Mouse (Mus musculus): ENCODE measurements at regions not wholly inside any gene's neighbourhood (a gene's known extent, or its start where the extent isn't known, plus 50 kb on each side); places are given as distances from the start of the nearest gene placed in this dataset.

DNA sequence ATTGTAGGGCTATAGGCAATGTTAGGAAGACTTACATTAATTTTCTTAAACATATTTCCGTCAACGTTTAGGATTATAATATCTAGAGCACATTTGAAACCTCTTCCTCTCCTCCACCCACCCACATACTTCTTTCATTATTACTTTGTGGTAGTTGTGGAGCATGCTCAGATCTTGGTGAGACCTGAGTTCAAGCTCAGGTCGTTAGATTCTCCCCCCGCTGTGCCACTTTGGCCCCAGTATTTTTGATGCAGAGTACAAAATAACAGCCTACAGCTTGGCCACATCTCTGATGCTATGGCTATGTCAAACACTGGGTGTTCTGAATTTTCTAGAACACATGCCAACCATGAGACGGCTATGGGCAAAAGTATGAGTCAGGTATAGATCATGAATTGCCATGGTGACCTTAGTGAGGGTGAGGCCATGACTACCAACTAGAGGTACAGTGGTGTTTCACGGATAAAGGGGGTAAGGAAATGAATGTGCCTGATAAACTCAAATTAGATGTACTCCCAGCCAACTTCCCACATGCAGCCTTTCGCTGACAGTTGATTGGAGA lies 68.5 kb upstream of the H2afz start:
- DNase-seq (ENCODE audit: low read depth, low spot score): peak; percentile 24

DNA sequence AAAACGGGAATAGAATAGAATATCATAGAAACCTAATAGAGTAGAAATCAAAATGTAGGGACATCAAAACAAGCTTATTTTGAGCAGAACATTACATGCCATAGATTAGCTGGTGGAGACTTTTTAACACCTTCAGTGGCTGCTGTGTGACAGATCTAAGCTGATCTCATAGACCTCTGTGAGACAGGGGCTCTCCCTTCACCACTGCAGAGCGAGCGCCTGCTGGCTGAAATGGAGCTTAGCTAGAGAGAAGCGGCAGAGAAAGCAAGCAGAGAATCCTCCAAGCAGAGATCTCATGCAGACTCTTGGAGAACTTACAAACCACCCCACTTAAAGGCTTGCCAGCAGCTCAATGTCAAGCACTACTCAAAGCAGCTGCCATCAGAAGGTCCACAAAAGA lies 65.5 kb upstream of the H2afz start:
- DNase-seq (ENCODE audit: low read depth, low spot score): no peak

- DNase-seq (ENCODE audit: low read depth, low spot score): no peak
Observed at GRCm38 (mm10) chr3:137801402-137802020, 62.8 kb upstream of the H2afz start.

- no peak for DNase-seq (ENCODE audit: low read depth, low spot score)
Observed at GRCm38 (mm10) chr3:137807423-137807822, 56.9 kb upstream of the H2afz start.

DNA sequence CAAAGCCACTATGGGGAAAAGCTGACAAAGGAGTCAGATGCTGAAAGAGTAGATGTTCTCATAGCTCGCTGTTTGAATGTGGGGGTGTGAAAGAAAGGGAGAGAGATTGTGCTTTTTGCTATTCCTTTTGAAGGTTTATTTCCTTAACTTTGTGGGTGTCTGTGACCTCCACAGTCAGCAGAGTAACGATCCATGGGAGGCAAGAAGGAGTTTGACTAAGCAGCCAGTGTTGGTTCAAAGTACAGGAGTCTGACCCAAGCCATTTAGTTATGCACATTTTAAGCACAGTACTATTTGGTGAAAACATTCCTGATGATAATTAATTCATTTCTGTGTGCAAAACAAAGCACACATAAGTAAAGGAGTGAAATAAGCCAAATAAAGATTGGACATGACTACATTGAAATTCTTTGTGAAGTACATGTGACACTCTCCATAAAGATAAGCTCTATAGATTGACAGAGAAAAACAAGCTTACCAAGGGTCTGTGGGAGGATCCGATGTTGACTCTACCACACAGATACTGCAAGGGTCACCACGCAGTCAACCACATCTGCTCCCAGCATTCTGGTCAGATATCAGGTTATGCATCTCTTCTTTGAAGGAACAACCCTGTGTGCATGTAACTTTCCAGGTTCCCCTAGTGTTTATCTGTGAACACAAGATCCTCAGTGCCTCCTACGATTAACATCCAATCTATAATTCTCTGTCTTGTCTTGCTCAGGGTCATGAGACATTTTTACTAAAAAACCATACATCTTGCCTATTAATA lies 56.2 kb upstream of the H2afz start:
- DNase-seq (ENCODE audit: low read depth, low spot score): no peak

GRCm38 (mm10) chr3:137810123-137810522 lies 54.2 kb upstream of the H2afz start:
- no peak for DNase-seq (ENCODE audit: low read depth, low spot score)

Measured in brain, adult 2 months (tissue).